Mouse (Mus musculus): Measurements from ENCODE around the gene Ptprg. TPM values are rescaled to one million over a fixed set of nuclear protein-coding genes. Genes with fewer than 3 reads are reported as not detected.

Gene Ptprg
- polyA plus RNA-seq, 1 experiment from 2014 or later, result 15.8 TPM

DNA sequence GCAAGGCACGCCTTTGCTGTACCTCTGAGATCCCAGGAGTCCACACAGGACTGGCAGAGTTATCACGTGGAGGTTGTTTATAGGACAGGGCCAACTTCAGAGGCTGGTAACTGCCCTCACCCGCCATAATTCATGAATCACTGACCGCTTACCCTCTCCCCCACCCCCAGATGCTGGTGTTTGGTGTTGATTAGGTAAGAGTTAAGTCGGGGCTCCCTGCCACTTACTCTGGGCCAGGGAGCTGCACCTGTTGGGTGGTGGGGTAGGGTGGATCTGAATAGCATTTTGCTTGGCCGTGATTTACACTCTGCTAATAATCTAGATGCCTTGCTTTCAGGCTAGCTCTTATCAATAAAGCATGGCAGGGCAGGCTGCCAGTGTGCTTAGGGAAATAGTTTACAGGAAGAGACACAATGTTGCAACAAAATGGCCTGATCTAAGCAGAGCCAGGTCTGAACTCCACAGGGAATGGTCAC, 25.2 kb downstream of the Ptprg start:
- H3K9me3 ChIP-seq (ENCODE audit: control insufficient read depth, low read length), result peaks cover 10% of the 10 kb centered on the region
- no peak overlapping the region for H3K4me3 ChIP-seq (ENCODE audit: control insufficient read depth in 1 of 2, insufficient read depth in 1 of 2, low read depth in 1 of 2, low read length in 2 of 2)
- no peak overlapping the region for H3K4me2 ChIP-seq (ENCODE audit: low read length)
- no peaks in the 10 kb centered on the region for H3K27me3 ChIP-seq (ENCODE audit: control insufficient read depth, insufficient read depth, low read length)
- H3K4me1 ChIP-seq (ENCODE audit: control insufficient read depth in 2 of 2, insufficient read depth in 2 of 2, low read length in 2 of 2), result peaks cover 9 to 21% of the 10 kb centered on the region in 2 experiments
- 34% methylated on average over 6 of the region's 6 CpGs for WGBS
- no peak overlapping the region for H3K9ac ChIP-seq (ENCODE audit: low read length)
- no peaks in the 10 kb centered on the region for H3K36me3 ChIP-seq (ENCODE audit: control insufficient read depth, insufficient read depth, low read length)
- no peak for ATAC-seq (ENCODE audit: insufficient number of reproducible peaks, insufficient read depth, low FRiP score, low read depth)
- H3K27ac ChIP-seq (replicated peaks in 1 of 2; ENCODE audit: control insufficient read depth in 1 of 2, insufficient read depth in 1 of 2, low read depth in 2 of 2, low read length in 2 of 2), result peak overlapping the region in 1 of 2 experiments; percentile 45; a peak in 2 of 4 replicates

DNA sequence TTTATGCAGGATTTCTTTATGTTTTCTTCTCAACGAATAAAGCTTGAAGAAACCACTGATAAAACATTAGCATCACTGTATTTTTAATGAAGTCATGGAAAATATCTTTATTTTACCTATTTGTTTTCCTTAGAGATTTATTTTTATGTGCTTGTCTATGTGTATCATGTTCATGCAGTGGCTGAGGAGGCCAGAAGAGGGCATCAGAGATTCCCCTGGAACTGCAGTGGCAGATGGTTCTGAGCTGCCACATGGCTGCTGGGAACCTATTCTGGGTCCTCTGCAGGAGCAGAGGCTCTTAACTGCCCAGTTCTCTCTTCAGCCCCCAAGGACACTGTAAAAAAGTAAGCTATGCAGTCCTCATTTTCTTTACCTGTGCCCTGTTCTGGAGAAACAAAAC, 26.6 kb downstream of the Ptprg start:
- Histone ChIP-seq H3K9me3 (ENCODE audit: control insufficient read depth, low read length) (peaks cover 10% of the 10 kb centered on the region), H3K4me3 (ENCODE audit: control insufficient read depth in 1 of 2, insufficient read depth in 1 of 2, low read depth in 1 of 2, low read length in 2 of 2) (no peak overlapping the region), H3K36me3 (ENCODE audit: control insufficient read depth, insufficient read depth, low read length) (no peaks in the 10 kb centered on the region), H3K27ac (replicated peaks in 1 of 2; ENCODE audit: control insufficient read depth in 1 of 2, insufficient read depth in 1 of 2, low read depth in 2 of 2, low read length in 2 of 2) (no peak overlapping the region), H3K4me1 (ENCODE audit: control insufficient read depth in 2 of 2, insufficient read depth in 2 of 2, low read length in 2 of 2) (peaks cover 9 to 25% of the 10 kb centered on the region in 2 experiments), H3K9ac (ENCODE audit: low read length) (no peak overlapping the region), H3K4me2 (ENCODE audit: low read length) (no peak overlapping the region), H3K27me3 (ENCODE audit: control insufficient read depth, insufficient read depth, low read length) (no peaks in the 10 kb centered on the region)
- ATAC-seq (ENCODE audit: insufficient number of reproducible peaks, insufficient read depth, low FRiP score, low read depth), result no peak
- 83% methylated on average over 1 of the region's 1 CpGs for WGBS

DNA sequence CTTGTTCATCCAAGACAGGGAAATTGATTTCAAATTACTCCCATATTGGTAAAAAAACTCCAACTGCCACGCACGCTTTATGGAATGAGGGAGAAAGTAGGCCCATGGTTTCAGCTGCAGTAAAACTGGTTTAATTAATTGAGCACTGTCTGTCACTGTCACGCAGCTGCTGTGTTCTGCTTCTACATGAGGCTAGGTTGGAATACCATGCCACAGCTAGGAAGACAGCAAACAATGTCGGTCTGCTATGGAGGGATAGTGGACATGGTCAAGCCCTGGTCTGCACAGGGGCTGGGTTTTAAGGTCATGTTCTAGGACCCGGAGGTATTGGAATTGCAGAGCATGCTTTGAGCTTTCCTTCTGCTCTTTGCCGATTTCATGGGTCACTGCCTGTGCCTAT, 30.9 kb downstream of the Ptprg start:
- Histone ChIP-seq H3K4me1 (ENCODE audit: control insufficient read depth in 2 of 2, insufficient read depth in 2 of 2, low read length in 2 of 2) (peaks cover 0 to 9% of the 10 kb centered on the region in 2 experiments; a peak in 3 of 4 replicates), H3K36me3 (ENCODE audit: control insufficient read depth, insufficient read depth, low read length) (no peaks in the 10 kb centered on the region), H3K9me3 (ENCODE audit: control insufficient read depth, low read length) (peaks cover 10% of the 10 kb centered on the region), H3K4me2 (ENCODE audit: low read length) (no peak overlapping the region), H3K4me3 (ENCODE audit: control insufficient read depth in 1 of 2, insufficient read depth in 1 of 2, low read depth in 1 of 2, low read length in 2 of 2) (no peak overlapping the region), H3K27ac (replicated peaks in 1 of 2; ENCODE audit: control insufficient read depth in 1 of 2, insufficient read depth in 1 of 2, low read depth in 2 of 2, low read length in 2 of 2) (no peak overlapping the region), H3K9ac (ENCODE audit: low read length) (no peak overlapping the region), H3K27me3 (ENCODE audit: control insufficient read depth, insufficient read depth, low read length) (no peaks in the 10 kb centered on the region)
- 85% methylated on average over 6 of the region's 6 CpGs for WGBS
- ATAC-seq (ENCODE audit: insufficient number of reproducible peaks, insufficient read depth, low FRiP score, low read depth), result no peak

DNA sequence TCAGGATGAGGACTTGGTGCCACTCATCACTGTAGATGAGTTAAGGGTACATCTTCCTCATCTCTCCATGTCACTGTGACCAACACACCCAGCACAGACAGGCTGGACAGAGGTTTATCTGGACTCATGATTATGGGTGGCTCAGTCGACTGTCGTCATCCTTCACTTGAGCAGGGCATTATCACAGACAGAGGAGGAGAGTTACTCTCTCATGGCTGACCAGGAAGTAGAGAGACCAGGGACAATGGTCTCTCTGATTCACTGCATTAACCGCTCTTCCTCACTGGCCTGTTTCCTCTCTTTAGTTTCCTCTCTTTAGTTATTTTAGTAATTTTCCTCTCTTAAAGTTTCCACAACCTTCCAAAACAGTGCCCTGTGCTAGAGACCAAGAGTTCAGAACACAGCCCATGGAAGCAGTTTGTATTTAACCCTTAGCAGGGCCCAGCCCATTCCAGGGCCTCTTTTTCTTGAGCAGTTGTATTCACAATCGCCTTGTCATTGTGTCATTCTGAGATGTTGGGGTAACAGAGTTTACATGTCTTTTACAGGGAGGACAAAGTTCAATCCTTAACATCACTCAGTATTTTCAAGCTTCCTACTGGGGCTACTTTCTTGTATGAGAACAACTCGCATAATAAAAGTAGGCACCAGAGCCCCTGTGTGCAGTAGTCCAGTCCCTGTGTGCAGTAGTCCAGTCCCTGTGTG, 31.7 kb downstream of the Ptprg start:
- WGBS, result 60% methylated on average over 5 of the region's 5 CpGs
- ATAC-seq (ENCODE audit: insufficient number of reproducible peaks, insufficient read depth, low FRiP score, low read depth), result no peak
- Histone ChIP-seq H3K27me3 (ENCODE audit: control insufficient read depth, insufficient read depth, low read length) (no peaks in the 10 kb centered on the region), H3K9ac (ENCODE audit: low read length) (no peak overlapping the region), H3K9me3 (ENCODE audit: control insufficient read depth, low read length) (peaks cover 8% of the 10 kb centered on the region), H3K36me3 (ENCODE audit: control insufficient read depth, insufficient read depth, low read length) (no peaks in the 10 kb centered on the region), H3K4me2 (ENCODE audit: low read length) (no peak overlapping the region), H3K4me1 (ENCODE audit: control insufficient read depth in 2 of 2, insufficient read depth in 2 of 2, low read length in 2 of 2) (peaks cover 0 to 9% of the 10 kb centered on the region in 2 experiments; a peak in 3 of 4 replicates), H3K4me3 (ENCODE audit: control insufficient read depth in 1 of 2, insufficient read depth in 1 of 2, low read depth in 1 of 2, low read length in 2 of 2) (no peak overlapping the region), H3K27ac (replicated peaks in 1 of 2; ENCODE audit: control insufficient read depth in 1 of 2, insufficient read depth in 1 of 2, low read depth in 2 of 2, low read length in 2 of 2) (no peak overlapping the region)

DNA sequence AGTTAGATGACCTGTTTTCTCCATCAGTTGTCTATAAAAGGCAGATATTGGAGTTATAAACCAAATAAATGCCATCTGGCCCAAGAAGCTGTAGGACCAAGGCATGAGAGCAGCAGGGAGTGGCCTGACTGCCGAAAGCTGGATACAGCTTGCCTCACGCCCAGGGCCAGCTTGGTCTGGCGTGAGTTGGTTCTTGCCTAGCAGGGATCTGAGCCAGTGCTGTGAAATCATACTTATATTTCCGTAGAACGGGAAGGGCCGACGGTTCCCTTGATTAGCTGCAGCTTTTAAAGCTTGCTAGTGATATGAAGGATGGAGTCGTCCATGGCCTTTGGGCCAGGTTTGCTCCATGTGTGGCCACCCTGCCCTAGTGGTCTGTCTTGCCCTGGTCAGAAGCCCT, 37.1 kb downstream of the Ptprg start:
- H3K9me3 ChIP-seq (ENCODE audit: control insufficient read depth, low read length), result no peaks in the 10 kb centered on the region
- H3K27ac ChIP-seq (replicated peaks in 1 of 2; ENCODE audit: control insufficient read depth in 1 of 2, insufficient read depth in 1 of 2, low read depth in 2 of 2, low read length in 2 of 2), result no peak overlapping the region
- WGBS, result 80% methylated on average over 8 of the region's 8 CpGs
- no peak overlapping the region for H3K4me2 ChIP-seq (ENCODE audit: low read length)
- no peak overlapping the region for H3K9ac ChIP-seq (ENCODE audit: low read length)
- no peaks in the 10 kb centered on the region for H3K27me3 ChIP-seq (ENCODE audit: control insufficient read depth, insufficient read depth, low read length)
- no peaks in the 10 kb centered on the region for H3K36me3 ChIP-seq (ENCODE audit: control insufficient read depth, insufficient read depth, low read length)
- no peak overlapping the region for H3K4me3 ChIP-seq (ENCODE audit: control insufficient read depth in 1 of 2, insufficient read depth in 1 of 2, low read depth in 1 of 2, low read length in 2 of 2)
- H3K4me1 ChIP-seq (ENCODE audit: control insufficient read depth in 2 of 2, insufficient read depth in 2 of 2, low read length in 2 of 2), result peaks cover 0 to 3% of the 10 kb centered on the region in 2 experiments; a peak in 2 of 4 replicates
- ATAC-seq (ENCODE audit: insufficient number of reproducible peaks, insufficient read depth, low FRiP score, low read depth), result no peak

DNA sequence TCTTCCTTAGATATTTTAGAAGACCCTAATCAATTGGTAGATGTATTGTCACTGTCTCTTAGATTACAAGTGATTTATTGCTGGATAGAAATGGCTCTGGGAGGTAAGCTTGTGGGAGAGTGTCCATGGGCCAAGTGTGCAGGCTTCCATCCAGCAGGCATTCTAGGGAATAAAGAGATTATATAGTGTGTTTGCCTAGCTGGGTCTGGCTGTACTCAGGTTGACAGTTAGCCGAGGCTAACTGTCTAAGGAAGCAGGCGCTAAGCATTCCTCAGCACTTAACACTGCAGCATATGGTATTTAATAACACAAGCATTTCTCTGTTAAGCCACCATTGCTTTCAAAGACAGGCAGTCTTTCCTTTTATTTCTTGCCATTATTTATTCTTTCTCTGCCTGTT, 39.3 kb downstream of the Ptprg start:
- H3K9ac ChIP-seq (ENCODE audit: low read length), result no peak overlapping the region
- ATAC-seq (ENCODE audit: insufficient number of reproducible peaks, insufficient read depth, low FRiP score, low read depth), result no peak
- no peak overlapping the region for H3K4me3 ChIP-seq (ENCODE audit: control insufficient read depth in 1 of 2, insufficient read depth in 1 of 2, low read depth in 1 of 2, low read length in 2 of 2)
- peaks cover 0 to 3% of the 10 kb centered on the region in 2 experiments; a peak in 2 of 4 replicates for H3K4me1 ChIP-seq (ENCODE audit: control insufficient read depth in 2 of 2, insufficient read depth in 2 of 2, low read length in 2 of 2)
- WGBS, result 21% methylated on average over 2 of the region's 2 CpGs
- H3K27ac ChIP-seq (replicated peaks in 1 of 2; ENCODE audit: control insufficient read depth in 1 of 2, insufficient read depth in 1 of 2, low read depth in 2 of 2, low read length in 2 of 2), result no peak overlapping the region
- H3K4me2 ChIP-seq (ENCODE audit: low read length), result no peak overlapping the region
- no peaks in the 10 kb centered on the region for H3K36me3 ChIP-seq (ENCODE audit: control insufficient read depth, insufficient read depth, low read length)
- H3K27me3 ChIP-seq (ENCODE audit: control insufficient read depth, insufficient read depth, low read length), result no peaks in the 10 kb centered on the region
- H3K9me3 ChIP-seq (ENCODE audit: control insufficient read depth, low read length), result no peaks in the 10 kb centered on the region

DNA sequence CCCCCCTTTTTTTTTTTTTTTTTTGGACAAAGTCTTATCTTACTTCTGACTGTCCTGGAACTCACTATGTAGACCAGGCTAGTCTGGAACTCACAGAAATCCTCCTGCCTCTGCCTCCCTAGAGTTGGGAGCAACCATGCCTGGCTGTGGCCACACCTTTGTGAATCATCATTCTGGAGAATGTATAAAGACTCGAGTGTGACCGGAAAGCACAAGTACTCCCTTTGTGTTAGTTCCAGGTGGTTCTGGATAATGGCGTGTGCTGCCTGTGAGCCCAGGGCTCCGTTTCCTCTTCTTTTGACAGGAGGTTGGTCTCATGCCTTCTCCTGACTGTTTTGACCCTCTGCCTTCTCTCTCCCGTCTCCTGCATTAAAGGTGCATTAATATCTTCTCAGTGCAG, 41.0 kb downstream of the Ptprg start:
- ATAC-seq (ENCODE audit: insufficient number of reproducible peaks, insufficient read depth, low FRiP score, low read depth), result no peak
- Histone ChIP-seq H3K36me3 (ENCODE audit: control insufficient read depth, insufficient read depth, low read length) (no peaks in the 10 kb centered on the region), H3K9me3 (ENCODE audit: control insufficient read depth, low read length) (no peaks in the 10 kb centered on the region), H3K27me3 (ENCODE audit: control insufficient read depth, insufficient read depth, low read length) (no peaks in the 10 kb centered on the region), H3K4me3 (ENCODE audit: control insufficient read depth in 1 of 2, insufficient read depth in 1 of 2, low read depth in 1 of 2, low read length in 2 of 2) (no peak overlapping the region), H3K27ac (replicated peaks in 1 of 2; ENCODE audit: control insufficient read depth in 1 of 2, insufficient read depth in 1 of 2, low read depth in 2 of 2, low read length in 2 of 2) (no peak overlapping the region), H3K4me1 (ENCODE audit: control insufficient read depth in 2 of 2, insufficient read depth in 2 of 2, low read length in 2 of 2) (peaks cover 0 to 3% of the 10 kb centered on the region in 2 experiments; a peak in 2 of 4 replicates), H3K4me2 (ENCODE audit: low read length) (no peak overlapping the region), H3K9ac (ENCODE audit: low read length) (no peak overlapping the region)
- 88% methylated on average over 5 of the region's 5 CpGs for WGBS
